Mouse (Mus musculus) spleen, postnatal 10 days (tissue): ENCODE measurements around the gene Gm45808.
A peak's percentile ranks its signal among the peaks of the same experiment; 100 is the strongest.

Experiments
- DNase-seq, 2 experiments: peaks; one replicate each; pipeline ENCODE4 v3.0.0; 2021 to 2022; ENCODE audit warnings: low spot score in 2 of 2

The Gm45808 gene

GRCm38 (mm10) chr7:45449974-45450373, 36.6 kb downstream of the Gm45808 start:
- no peak for DNase-seq

- no peak for DNase-seq
Measured at GRCm38 (mm10) chr7:45447325-45447990, 39.2 kb downstream of the Gm45808 start.

DNA sequence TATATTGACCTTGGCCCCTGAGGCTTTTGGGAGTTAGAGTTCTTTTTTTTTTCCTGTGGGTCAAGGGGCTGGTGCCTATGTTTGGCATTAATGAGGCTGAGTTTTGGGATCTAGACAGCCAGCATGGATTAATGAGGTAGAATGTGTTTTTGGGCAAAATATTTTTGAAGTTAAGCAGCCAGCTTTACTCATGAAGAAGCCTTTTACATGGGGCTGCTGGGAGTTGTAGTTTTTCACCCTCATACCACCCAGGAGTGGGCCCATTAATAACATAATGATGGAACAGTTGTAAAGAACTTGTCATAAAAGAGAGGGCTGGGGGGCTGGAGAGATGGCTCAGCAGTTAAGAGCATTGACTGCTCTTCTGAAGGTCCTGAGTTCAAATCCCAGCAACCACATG, 40.0 kb downstream of the Gm45808 start:
- DNase-seq = no peak

DNA sequence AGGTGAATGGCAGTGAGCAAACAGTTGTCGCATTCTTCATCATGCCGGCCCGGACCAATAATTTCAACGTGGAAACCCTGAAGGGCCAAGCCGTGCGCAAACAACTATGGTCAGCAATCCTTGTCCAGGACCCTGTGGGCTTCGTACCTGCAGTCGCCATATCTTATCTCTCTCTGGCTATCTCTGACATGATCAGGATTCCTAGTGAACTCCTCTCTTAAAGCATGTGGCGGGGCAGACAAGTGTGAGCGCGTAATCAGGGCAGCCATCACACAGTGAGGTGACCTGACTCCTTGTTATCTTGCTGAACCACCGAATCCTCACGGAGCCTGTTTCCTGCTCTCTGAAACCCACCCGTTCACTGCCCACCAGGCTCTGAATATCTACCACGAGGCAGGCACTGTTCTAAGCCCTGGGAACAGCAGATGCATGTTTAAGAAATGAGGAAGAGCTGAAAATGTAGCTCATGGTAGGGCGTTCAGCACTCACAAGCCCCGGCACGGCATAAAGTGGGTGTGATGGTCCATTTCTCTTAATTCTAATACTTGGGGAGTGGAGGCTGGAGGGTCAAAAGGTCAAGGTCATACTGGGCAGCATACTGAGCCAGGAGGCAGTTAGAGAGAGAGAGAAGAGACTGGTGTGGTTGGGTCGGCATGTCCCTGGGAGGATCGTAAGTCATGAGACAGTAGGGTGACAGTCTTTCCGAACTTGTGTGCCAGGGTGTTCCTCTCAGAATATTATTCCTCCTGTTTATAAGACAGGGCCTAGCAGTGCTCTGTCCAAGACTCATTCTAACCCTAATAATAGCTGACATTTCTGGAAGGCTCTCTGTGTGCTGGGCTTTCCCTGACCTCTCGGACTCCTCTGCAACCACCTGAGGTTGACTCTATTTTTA, 42.8 kb downstream of the Gm45808 start:
- DNase-seq = no peak

DNA sequence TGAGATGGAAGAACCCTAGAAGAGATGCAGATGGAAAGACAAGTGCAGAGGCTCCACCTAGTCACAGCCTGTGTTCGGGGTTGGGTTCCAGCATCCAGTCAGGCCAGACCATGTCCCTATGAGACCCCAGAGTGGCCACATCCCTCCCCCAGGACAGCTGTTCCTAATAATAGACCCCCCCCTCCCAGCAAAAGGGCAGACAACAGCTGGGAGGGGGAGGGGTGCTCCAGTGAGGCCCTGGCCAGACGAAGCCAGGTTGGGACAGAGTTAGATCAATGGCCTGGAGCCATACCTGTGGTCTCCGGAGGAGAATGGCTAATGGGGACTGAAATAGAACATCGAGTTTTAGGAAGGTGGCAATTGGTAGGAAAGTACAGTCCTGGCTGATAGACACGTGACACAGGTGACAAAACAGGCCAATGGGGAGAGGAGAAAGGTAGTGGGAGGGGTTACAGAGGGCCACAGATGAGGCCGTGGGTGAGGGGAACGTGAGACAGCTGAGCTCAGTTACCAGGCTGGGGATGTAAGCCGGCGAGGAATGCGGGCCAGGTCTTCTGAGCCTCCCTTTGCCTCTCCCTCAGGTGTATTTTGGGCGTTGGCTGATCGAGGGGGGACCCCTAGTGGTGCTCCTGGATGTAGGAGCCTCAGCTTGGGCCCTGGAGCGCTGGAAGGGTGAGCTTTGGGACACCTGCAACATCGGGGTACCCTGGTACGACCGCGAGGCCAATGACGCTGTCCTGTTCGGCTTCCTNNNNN, 48.9 kb downstream of the Gm45808 start, which contains the start of gene Ruvbl2:
Gene Ruvbl2 (minus strand): TSS at position 576 of the 756 bp plus-strand sequence.
- DNase-seq = no peak

DNA sequence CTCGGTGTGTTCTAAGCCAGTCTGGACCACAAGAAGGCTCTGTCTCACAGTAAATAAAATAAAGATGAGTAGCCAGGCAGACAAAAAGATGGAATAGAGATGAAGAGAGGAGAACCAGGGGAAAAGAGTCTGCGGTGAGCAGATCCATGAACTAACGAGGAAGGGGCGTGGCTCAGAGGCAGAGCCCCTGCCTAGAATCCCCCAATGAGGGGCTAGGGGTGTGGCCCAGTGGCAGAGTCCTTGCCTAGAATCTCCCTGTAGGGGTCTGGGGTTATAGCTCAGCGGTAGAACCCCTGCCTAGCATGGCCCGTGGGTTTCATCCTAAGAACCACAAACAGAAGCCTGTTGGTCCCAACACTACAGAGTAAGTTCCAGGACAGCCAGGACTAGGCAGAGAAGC, 49.6 kb downstream of the Gm45808 start:
- DNase-seq = no peak

- no peak for DNase-seq
Measured at GRCm38 (mm10) chr7:45436444-45436843, 50.2 kb downstream of the Gm45808 start.

DNA sequence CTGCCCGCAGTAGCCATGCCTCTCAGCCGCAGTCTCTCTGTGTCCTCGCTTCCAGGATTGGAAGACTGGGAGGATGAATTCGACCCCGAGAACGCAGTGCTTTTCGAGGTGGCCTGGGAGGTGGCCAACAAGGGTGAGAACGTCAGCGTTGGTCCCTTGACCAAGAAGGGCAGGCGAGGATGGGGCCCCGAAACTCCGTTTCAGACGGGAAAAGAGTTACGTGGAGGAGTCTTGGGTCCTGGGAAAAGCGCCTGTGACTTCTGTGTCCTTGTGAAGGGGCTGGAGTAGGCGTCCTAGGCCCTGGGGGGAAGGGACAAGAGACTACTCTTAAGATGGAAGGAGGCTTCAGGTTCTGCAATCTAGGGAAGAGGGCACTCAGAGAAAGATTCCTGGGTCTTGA, 51.6 kb downstream of the Gm45808 start:
- no peak for DNase-seq

GRCm38 (mm10) chr7:45434203-45435015, 52.2 kb downstream of the Gm45808 start, which contains the start of gene Gys1:
Gene Gys1, plus strand, starts transcription at chr7:45434844.
- peak; percentile 99 to 100 for DNase-seq

DNA sequence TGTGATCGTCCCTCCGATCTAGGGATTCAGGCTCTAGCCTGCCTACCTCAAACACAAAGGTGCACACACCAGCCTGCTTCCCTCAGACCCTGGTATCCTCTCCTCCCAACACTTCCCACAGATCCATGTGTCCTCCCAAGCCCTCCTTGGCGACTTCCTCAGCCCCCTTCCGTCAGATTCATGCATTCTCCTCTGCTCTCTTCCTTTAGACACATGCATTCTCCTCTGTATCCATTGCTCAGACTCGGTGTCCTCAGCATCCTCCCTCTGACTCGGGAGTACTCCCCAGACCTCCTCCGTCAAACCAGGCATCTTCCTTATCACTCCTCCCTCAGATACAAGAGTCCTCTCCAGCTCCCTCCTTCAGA, 52.8 kb downstream of the Gm45808 start:
- DNase-seq = no peak

GRCm38 (mm10) chr7:45426556-45426955, 60.1 kb downstream of the Gm45808 start:
- DNase-seq = no peak

- DNase-seq = no peak
Measured at GRCm38 (mm10) chr7:45421194-45421593, 65.4 kb downstream of the Gm45808 start.

DNA sequence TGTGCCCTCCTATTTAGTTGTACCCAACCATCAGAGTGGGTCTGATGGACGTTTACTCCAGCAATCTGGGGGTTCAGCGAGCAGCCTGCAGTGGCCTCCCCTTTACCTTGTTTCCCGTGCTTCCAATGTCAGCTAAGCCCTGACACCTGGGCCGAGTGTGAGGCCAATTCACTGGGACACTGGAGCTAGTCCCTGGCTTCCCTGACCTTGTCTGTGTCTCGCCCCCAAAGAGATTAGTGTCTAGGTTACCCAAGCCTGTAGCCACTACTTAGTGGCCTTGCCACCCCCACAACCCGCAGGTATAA, 66.0 kb downstream of the Gm45808 start, which contains the start of gene Lhb:
Gene Lhb (plus strand): TSS at position 206 of the 305 bp plus-strand sequence.
- DNase-seq = no peak

DNA sequence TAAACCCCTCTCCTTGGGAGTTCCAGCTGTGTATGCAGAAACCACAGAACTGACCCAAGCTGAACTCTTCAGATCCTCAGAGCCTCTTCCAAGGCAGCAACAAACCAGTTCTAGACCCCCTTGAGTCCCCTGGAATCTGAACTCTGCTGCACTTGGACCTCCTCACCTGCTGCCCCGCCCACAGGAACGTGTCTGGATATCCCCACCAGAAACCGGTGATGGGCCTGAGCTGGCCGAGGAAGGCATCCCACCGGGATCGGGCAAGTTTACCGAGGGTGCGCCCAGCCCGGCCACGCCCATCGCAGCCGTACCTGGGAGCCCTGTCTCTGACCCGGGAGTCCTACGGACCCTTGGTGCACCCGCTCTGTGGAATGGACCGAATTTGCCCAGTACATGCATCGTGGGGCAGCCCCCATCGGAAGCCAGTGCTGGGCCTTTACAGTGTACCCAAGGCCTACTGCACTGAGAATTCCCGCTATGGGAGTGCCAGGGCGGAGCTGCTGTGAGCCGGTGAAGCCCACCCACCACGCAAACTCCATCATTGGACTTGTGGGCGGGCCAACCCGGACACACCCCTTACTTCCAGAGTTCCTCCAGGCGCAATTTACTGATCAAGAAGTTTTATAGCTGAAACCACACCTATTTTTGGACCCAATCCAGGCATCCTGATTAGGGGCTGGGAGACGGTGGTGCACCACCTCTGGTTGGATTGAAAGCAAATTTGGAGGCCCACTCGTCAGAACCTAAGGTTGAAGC, 66.6 kb downstream of the Gm45808 start:
- no peak for DNase-seq

GRCm38 (mm10) chr7:45417962-45418492, 68.6 kb downstream of the Gm45808 start:
- no peak for DNase-seq
